In genomic region chr9:29650679-29651078, GRCm38 (mm10) we compare ENCODE assay signal across 10 mouse cellular contexts.
DNase-seq lines count a peak whose midpoint lies in the region; ATAC-seq and TF ChIP-seq lines count a peak whose summit lies in the region.
"Had no signal": no experiment of that assay in that cellular context is flagged by ENCODE, and none has a peak within 500 bp of the region (broad histone marks: within the 10 kb centered on the region; RNA-seq: fewer than 3 reads in every experiment).

No protein-coding gene starts in this region.

- peaks cover 4% of the 10 kb centered on the region; the same call in 1 of the 2 replicates for H3K4me1 ChIP-seq in forebrain, embryonic 16.5 days (replicated peaks; ENCODE audit: control insufficient read depth, insufficient read depth, low read length)
- no peaks in the 10 kb centered on the region for H3K4me1 ChIP-seq in stomach, postnatal 0 days (replicated peaks; ENCODE audit: control insufficient read depth, insufficient read depth)
- H3K4me1 ChIP-seq: neural tube, embryonic 12.5 days had no signal

- H3K36me3 ChIP-seq in forebrain, embryonic 16.5 days (ENCODE audit: control insufficient read depth, insufficient read depth) = no peaks in the 10 kb centered on the region
- H3K36me3 ChIP-seq in stomach, postnatal 0 days (ENCODE audit: control insufficient read depth, insufficient read depth, low read length) = no peaks in the 10 kb centered on the region
- H3K36me3 ChIP-seq: heart, embryonic 13.5 days; neural tube, embryonic 12.5 days had no signal

- 37% methylated on average over 4 of the region's 4 CpGs for WGBS in forebrain, embryonic 16.5 days
- WGBS in stomach, postnatal 0 days = 23% methylated on average over 4 of the region's 4 CpGs

- H3K4me2 ChIP-seq in forebrain, embryonic 16.5 days (ENCODE audit: low read length) = no peak overlapping the region
- no peak overlapping the region for H3K4me2 ChIP-seq in stomach, postnatal 0 days (replicated peaks; ENCODE audit: low read depth)
- H3K4me2 ChIP-seq: heart, embryonic 13.5 days; neural tube, embryonic 12.5 days had no signal

- H3K27ac ChIP-seq in forebrain, embryonic 16.5 days (ENCODE audit: low read length) = no peak overlapping the region
- H3K27ac ChIP-seq in stomach, postnatal 0 days (replicated peaks) = no peak overlapping the region
- H3K27ac ChIP-seq: heart, embryonic 13.5 days; neural tube, embryonic 12.5 days had no signal

- no peak for TF ChIP-seq EP300 in stomach, postnatal 0 days (optimal IDR thresholded peaks at IDR 0.05)

- H3K9ac ChIP-seq in forebrain, embryonic 16.5 days (replicated peaks; ENCODE audit: low read depth, low read length) = no peak overlapping the region
- no peak overlapping the region for H3K9ac ChIP-seq in stomach, postnatal 0 days (ENCODE audit: low read length)
- H3K9ac ChIP-seq: heart, embryonic 13.5 days; neural tube, embryonic 12.5 days had no signal

- no peaks in the 10 kb centered on the region for H3K27me3 ChIP-seq in forebrain, embryonic 16.5 days (replicated peaks; ENCODE audit: control insufficient read depth, insufficient read depth, low read length)
- no peaks in the 10 kb centered on the region for H3K27me3 ChIP-seq in stomach, postnatal 0 days (ENCODE audit: control insufficient read depth, insufficient read depth, low read length)
- H3K27me3 ChIP-seq: neural tube, embryonic 12.5 days had no signal

- TF ChIP-seq CTCF in stomach, postnatal 0 days (IDR thresholded peaks at IDR 0.05; ENCODE audit: low read depth) = peak; percentile 85

- no peak overlapping the region for H3K4me3 ChIP-seq in forebrain, embryonic 16.5 days (replicated peaks; ENCODE audit: low read length)
- no peak overlapping the region for H3K4me3 ChIP-seq in stomach, postnatal 0 days (ENCODE audit: low read depth, low read length)
- H3K4me3 ChIP-seq: heart, embryonic 13.5 days; neural tube, embryonic 12.5 days had no signal

- ATAC-seq in forebrain, embryonic 16.5 days = peak; percentile 47; the same call in 1 of the 2 replicates
- peak; percentile 53 for ATAC-seq in megakaryocyte, adult 5-6 weeks (ENCODE audit: poor library complexity, severe bottlenecking)
- ATAC-seq in stomach, postnatal 0 days (ENCODE audit: low FRiP score, low TSS enrichment) = no peak

- peak; percentile 35 for DNase-seq in gastrocnemius, adult 18-20 months (ENCODE audit: low spot score)
- no peak for DNase-seq in gastrocnemius, adult 8-10 months (ENCODE audit: low spot score in 2 of 2)
- DNase-seq in 416B (ENCODE audit: low read depth) = peak; percentile 33
- DNase-seq in c-Kit-positive CD71-negative TER-119-negative erythroid progenitor cells, embryonic 14.5 days (ENCODE audit: low read depth) = peak; percentile 16
- DNase-seq in kidney, postnatal 10 days = peak; percentile 50
- DNase-seq in stomach, postnatal 0 days (ENCODE audit: low spot score) = peak; percentile 21

- no peaks in the 10 kb centered on the region for H3K9me3 ChIP-seq in forebrain, embryonic 16.5 days (ENCODE audit: control insufficient read depth, low read length)
- H3K9me3 ChIP-seq in stomach, postnatal 0 days (ENCODE audit: control insufficient read depth, low read length) = no peaks in the 10 kb centered on the region
- H3K9me3 ChIP-seq: heart, embryonic 13.5 days; neural tube, embryonic 12.5 days had no signal

Comparison
In these comparisons a context has a peak if more than half of its experiments do, and no peak if none do; other contexts are left out.
1. DNase-seq: peak in gastrocnemius, adult 18-20 months (single experiment), 416B (single experiment), c-Kit-positive CD71-negative TER-119-negative erythroid progenitor cells, embryonic 14.5 days (single experiment), kidney, postnatal 10 days (single experiment) and stomach, postnatal 0 days (single experiment); none in gastrocnemius, adult 8-10 months (0 of 2).